In genomic region chr6:24662483-24662882, GRCm38 (mm10) we compare ENCODE assay signal across 8 mouse cellular contexts. TPM values are rescaled to one million over a fixed set of nuclear protein-coding genes. Genes with fewer than 3 reads are reported as not detected.
A peak's percentile ranks its signal among the peaks of the same experiment; 100 is the strongest.
DNase-seq lines count a peak whose midpoint lies in the region; ATAC-seq and TF ChIP-seq lines count a peak whose summit lies in the region.

No protein-coding gene starts in this region.

- no peaks in the 10 kb centered on the region for H3K9me3 ChIP-seq in forebrain, postnatal 0 days (ENCODE audit: low read length)
- no peaks in the 10 kb centered on the region for H3K9me3 ChIP-seq in midbrain, embryonic 13.5 days

- H3K4me1 ChIP-seq in forebrain, postnatal 0 days (ENCODE audit: insufficient read depth), result peaks cover 11% of the 10 kb centered on the region; the same call in 1 of the 2 replicates
- H3K4me1 ChIP-seq in midbrain, embryonic 13.5 days (replicated peaks), result peaks cover 22% of the 10 kb centered on the region

- peak; percentile 33 for DNase-seq in kidney, adult 9 months
- no peak for DNase-seq in kidney, adult 8-10 months
- peak; percentile 2 for DNase-seq in T-cell, adult 2 months (ENCODE audit: low spot score)
- no peak for DNase-seq in forebrain, postnatal 0 days
- no peak for DNase-seq in cerebellum, adult 9-11 months
- no peak for DNase-seq in adrenal gland, postnatal 14 days
- DNase-seq in embryo, embryonic 9.5 days (ENCODE audit: extremely low spot score), result no peak

- H3K4me2 ChIP-seq in forebrain, postnatal 0 days (ENCODE audit: low read depth), result peak overlapping the region; percentile 61
- H3K4me2 ChIP-seq in midbrain, embryonic 13.5 days (replicated peaks), result peak overlapping the region; percentile 42

- H3K9ac ChIP-seq in forebrain, postnatal 0 days, result no peak overlapping the region
- H3K9ac ChIP-seq in midbrain, embryonic 13.5 days (replicated peaks), result no peak overlapping the region

- H3K36me3 ChIP-seq in forebrain, postnatal 0 days (ENCODE audit: insufficient read depth), result no peaks in the 10 kb centered on the region
- H3K36me3 ChIP-seq in midbrain, embryonic 13.5 days, result no peaks in the 10 kb centered on the region

- H3K27ac ChIP-seq in forebrain, postnatal 0 days (ENCODE audit: low read depth, low read length), result no peak overlapping the region
- no peak overlapping the region for H3K27ac ChIP-seq in midbrain, embryonic 13.5 days

- no peaks in the 10 kb centered on the region for H3K27me3 ChIP-seq in forebrain, postnatal 0 days (ENCODE audit: insufficient read depth, low read length)
- H3K27me3 ChIP-seq in midbrain, embryonic 13.5 days, result no peaks in the 10 kb centered on the region

- 58% methylated on average over 4 of the region's 4 CpGs for WGBS in forebrain, postnatal 0 days
- 83% methylated on average over 4 of the region's 4 CpGs for WGBS in midbrain, embryonic 13.5 days

- ATAC-seq in forebrain, postnatal 0 days, result no peak
- ATAC-seq in midbrain, embryonic 13.5 days, result no peak

- TF ChIP-seq CTCF in forebrain, postnatal 0 days (IDR thresholded peaks at IDR 0.05; ENCODE audit: low read depth), result no peak

- H3K4me3 ChIP-seq in forebrain, postnatal 0 days (ENCODE audit: low read depth, low read length), result peak overlapping the region; percentile 1; the same call in 1 of the 2 replicates
- H3K4me3 ChIP-seq in midbrain, embryonic 13.5 days (replicated peaks), result peak overlapping the region; percentile 20; the same call in 1 of the 2 replicates

RNA-seq across cellular contexts. Expression of gene Wasl, which starts 2.3 kb away (rescaled TPM):
- total RNA-seq in forebrain, postnatal 0 days (2014; rRNA removed), result 15.9 and 26.2 TPM in 2 replicates
- polyA plus RNA-seq in forebrain, postnatal 0 days (2015; fragmentation: Nextera tagmentation; extraction: Ambion mirVana), result 49.9 and 59.5 TPM in 2 replicates
- polyA plus RNA-seq in midbrain, embryonic 13.5 days (2015; fragmentation: Nextera tagmentation; extraction: Ambion mirVana), result 62.4 and 69.1 TPM in 2 replicates
- total RNA-seq in adrenal gland, postnatal 14 days (2021), result 50.5 and 53.9 TPM in 2 replicates

Comparison
In these comparisons a context has a peak if more than half of its experiments do, and no peak if none do; other contexts are left out.
1. DNase-seq: peak in kidney, adult 9 months (single experiment) and T-cell, adult 2 months (single experiment); none in kidney, adult 8-10 months (0 of 2), forebrain, postnatal 0 days (single experiment), cerebellum, adult 9-11 months (single experiment), adrenal gland, postnatal 14 days (single experiment) and embryo, embryonic 9.5 days (single experiment).